Mouse (Mus musculus): ENCODE results near the gene Slc22a12. TPM values are rescaled to one million over a fixed set of nuclear protein-coding genes. Genes with fewer than 3 reads are reported as not detected.
A peak's percentile ranks its signal among the peaks of the same experiment; 100 is the strongest.

The Slc22a12 gene
- polyA plus RNA-seq, 1 experiment from 2014 or later = 0.20 TPM

- no peak overlapping the region for H3K9ac ChIP-seq (replicated peaks; ENCODE audit: low read depth)
- H3K9me3 ChIP-seq (ENCODE audit: low read length) = no peaks in the 10 kb centered on the region
- ATAC-seq = no peak
- no peak for DNase-seq (ENCODE audit: low spot score)
- no peaks in the 10 kb centered on the region for H3K36me3 ChIP-seq (ENCODE audit: insufficient read depth, low read length)
- no peak overlapping the region for H3K27ac ChIP-seq (ENCODE audit: low read length)
- no peak overlapping the region for H3K4me2 ChIP-seq (replicated peaks; ENCODE audit: low read depth, low read length)
- no peak overlapping the region for H3K4me3 ChIP-seq (ENCODE audit: low read depth, low read length)
- WGBS = 47% methylated on average over 4 of the region's 4 CpGs
- H3K27me3 ChIP-seq (replicated peaks; ENCODE audit: insufficient read depth, low read length) = no peaks in the 10 kb centered on the region
- peaks cover 4% of the 10 kb centered on the region; the same call in 1 of the 2 replicates for H3K4me1 ChIP-seq (ENCODE audit: insufficient read depth, low read depth, low read length)
- TF ChIP-seq CTCF (IDR thresholded peaks at IDR 0.05) (no peak), EP300 (IDR thresholded peaks at IDR 0.05) (no peak)
Measured at GRCm38 (mm10) chr19:6551215-6551614, 8.4 kb upstream of the Slc22a12 start.

DNA sequence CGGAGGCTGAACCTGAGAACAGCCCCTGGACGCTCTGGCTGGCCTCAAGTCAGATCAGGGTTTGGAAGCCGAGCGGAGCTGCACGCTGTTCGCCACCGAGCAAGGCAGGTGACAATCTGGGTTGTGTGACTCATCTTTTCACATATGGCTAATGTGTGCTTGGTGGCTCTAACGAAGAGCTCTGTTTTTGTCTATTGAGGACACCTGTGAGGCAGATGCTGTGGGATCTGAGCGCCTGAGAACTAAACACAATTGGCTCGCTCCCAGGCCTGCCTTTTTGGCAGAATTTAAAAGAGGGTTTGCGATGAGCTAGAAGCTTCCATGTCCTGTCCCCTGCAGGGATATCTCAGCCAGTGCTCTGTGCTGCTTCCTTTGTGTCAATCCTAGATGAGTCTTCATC lies 6.7 kb upstream of the Slc22a12 start:
- TF ChIP-seq EP300 (IDR thresholded peaks at IDR 0.05) (no peak), CTCF (IDR thresholded peaks at IDR 0.05) (no peak)
- no peaks in the 10 kb centered on the region for H3K36me3 ChIP-seq (ENCODE audit: insufficient read depth, low read length)
- H3K9ac ChIP-seq (replicated peaks; ENCODE audit: low read depth) = no peak overlapping the region
- no peaks in the 10 kb centered on the region for H3K27me3 ChIP-seq (replicated peaks; ENCODE audit: insufficient read depth, low read length)
- peaks cover 4% of the 10 kb centered on the region; the same call in 1 of the 2 replicates for H3K4me1 ChIP-seq (ENCODE audit: insufficient read depth, low read depth, low read length)
- H3K9me3 ChIP-seq (ENCODE audit: low read length) = no peaks in the 10 kb centered on the region
- ATAC-seq = no peak
- no peak overlapping the region for H3K4me2 ChIP-seq (replicated peaks; ENCODE audit: low read depth, low read length)
- no peak overlapping the region for H3K27ac ChIP-seq (ENCODE audit: low read length)
- 83% methylated on average over 11 of the region's 11 CpGs for WGBS
- no peak overlapping the region for H3K4me3 ChIP-seq (ENCODE audit: low read depth, low read length)
- DNase-seq (ENCODE audit: low spot score) = no peak

DNA sequence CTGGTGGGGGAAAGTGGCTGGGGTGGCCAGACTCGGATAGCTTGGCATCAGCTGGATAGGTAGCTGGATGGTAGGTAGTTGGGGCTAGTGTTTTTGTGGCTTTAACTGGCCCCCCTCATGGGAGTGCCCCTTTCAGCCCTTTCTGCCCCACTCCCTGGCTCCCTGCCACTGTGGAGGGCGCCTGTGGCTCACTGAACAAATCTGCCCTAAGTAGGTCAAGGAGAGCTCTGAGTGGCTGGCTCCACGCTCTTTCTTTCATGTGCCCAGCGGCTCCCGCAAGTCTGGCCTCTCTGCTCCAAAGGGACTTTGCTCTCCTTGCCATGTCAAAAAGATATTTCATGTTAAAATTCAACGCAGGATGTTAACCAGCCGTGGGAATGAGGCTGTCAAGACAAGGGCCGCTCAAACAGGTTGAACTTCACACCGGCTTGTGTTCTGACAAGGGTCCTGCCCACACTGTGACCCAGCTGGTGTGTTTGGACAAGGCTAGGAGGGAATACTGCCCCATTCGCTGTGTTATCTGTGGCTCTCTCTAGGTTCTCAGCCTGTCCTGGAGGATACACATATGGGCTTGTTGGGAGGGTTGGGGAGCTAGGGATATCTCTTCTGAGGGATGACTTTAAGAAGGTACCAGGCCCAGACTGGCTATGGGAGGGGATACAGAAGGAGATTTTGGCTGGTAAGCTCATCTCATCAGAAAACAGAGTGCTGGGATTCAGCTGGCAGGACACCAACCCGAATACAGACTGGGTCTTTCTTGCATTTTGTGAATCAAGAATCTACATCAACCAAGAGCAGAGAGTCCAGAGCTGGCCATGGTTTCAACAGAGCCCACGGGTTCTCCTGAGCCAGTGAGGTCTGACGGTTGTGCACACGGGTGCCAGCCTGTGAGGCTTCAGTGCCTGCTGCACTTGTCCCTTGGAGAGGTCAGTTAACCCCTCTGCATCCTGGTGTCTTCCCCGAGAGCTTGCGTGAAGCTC lies 5.9 kb upstream of the Slc22a12 start:
- Histone ChIP-seq H3K4me3 (ENCODE audit: low read depth, low read length) (no peak overlapping the region), H3K9ac (replicated peaks; ENCODE audit: low read depth) (no peak overlapping the region), H3K27ac (ENCODE audit: low read length) (no peak overlapping the region), H3K9me3 (ENCODE audit: low read length) (no peaks in the 10 kb centered on the region), H3K36me3 (ENCODE audit: insufficient read depth, low read length) (no peaks in the 10 kb centered on the region), H3K4me2 (replicated peaks; ENCODE audit: low read depth, low read length) (no peak overlapping the region), H3K27me3 (replicated peaks; ENCODE audit: insufficient read depth, low read length) (no peaks in the 10 kb centered on the region), H3K4me1 (ENCODE audit: insufficient read depth, low read depth, low read length) (peaks cover 4% of the 10 kb centered on the region; the same call in 1 of the 2 replicates)
- ATAC-seq = peak; percentile 78
- 51% methylated on average over 16 of the region's 16 CpGs for WGBS
- DNase-seq (ENCODE audit: low spot score) = peak; percentile 61
- TF ChIP-seq EP300 (IDR thresholded peaks at IDR 0.05) (no peak), CTCF (IDR thresholded peaks at IDR 0.05) (no peak)

GRCm38 (mm10) chr19:6547801-6548200 lies 5.0 kb upstream of the Slc22a12 start:
- H3K27me3 ChIP-seq (replicated peaks; ENCODE audit: insufficient read depth, low read length) = no peaks in the 10 kb centered on the region
- no peaks in the 10 kb centered on the region for H3K9me3 ChIP-seq (ENCODE audit: low read length)
- no peaks in the 10 kb centered on the region for H3K36me3 ChIP-seq (ENCODE audit: insufficient read depth, low read length)
- TF ChIP-seq EP300 (IDR thresholded peaks at IDR 0.05) (no peak), CTCF (IDR thresholded peaks at IDR 0.05) (no peak)
- DNase-seq (ENCODE audit: low spot score) (no peak), ATAC-seq (no peak)
- no peak overlapping the region for H3K9ac ChIP-seq (replicated peaks; ENCODE audit: low read depth)
- no peak overlapping the region for H3K4me2 ChIP-seq (replicated peaks; ENCODE audit: low read depth, low read length)
- peaks cover 4% of the 10 kb centered on the region; the same call in 1 of the 2 replicates for H3K4me1 ChIP-seq (ENCODE audit: insufficient read depth, low read depth, low read length)
- H3K4me3 ChIP-seq (ENCODE audit: low read depth, low read length) = no peak overlapping the region
- WGBS = 74% methylated on average over 5 of the region's 5 CpGs
- H3K27ac ChIP-seq (ENCODE audit: low read length) = no peak overlapping the region

DNA sequence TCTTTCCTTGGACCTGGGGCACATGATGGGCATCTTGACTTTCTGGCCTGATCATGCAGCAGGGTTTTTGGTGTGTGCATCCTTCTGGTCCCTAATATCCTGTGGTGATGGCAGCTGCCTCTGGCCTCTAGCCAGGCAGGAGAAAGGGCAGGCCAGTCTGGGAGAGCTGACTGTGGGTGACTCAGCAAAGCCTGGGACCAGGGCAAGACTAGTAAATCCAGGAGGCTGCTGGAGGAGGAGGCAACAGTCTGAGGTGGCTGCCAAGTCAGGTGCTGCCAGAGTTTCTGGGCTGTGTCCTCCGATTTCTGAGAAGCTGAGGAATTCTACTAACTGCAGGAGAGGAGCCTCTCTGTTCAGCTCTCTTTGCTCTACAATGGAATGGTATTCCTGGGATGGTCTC lies 3.3 kb upstream of the Slc22a12 start:
- ATAC-seq (no peak), DNase-seq (ENCODE audit: low spot score) (no peak)
- no peaks in the 10 kb centered on the region for H3K9me3 ChIP-seq (ENCODE audit: low read length)
- H3K4me3 ChIP-seq (ENCODE audit: low read depth, low read length) = no peak overlapping the region
- no peak overlapping the region for H3K9ac ChIP-seq (replicated peaks; ENCODE audit: low read depth)
- no peak overlapping the region for H3K27ac ChIP-seq (ENCODE audit: low read length)
- H3K4me1 ChIP-seq (ENCODE audit: insufficient read depth, low read depth, low read length) = peaks cover 4% of the 10 kb centered on the region; the same call in 1 of the 2 replicates
- H3K36me3 ChIP-seq (ENCODE audit: insufficient read depth, low read length) = no peaks in the 10 kb centered on the region
- H3K4me2 ChIP-seq (replicated peaks; ENCODE audit: low read depth, low read length) = no peak overlapping the region
- TF ChIP-seq CTCF (IDR thresholded peaks at IDR 0.05) (no peak), EP300 (IDR thresholded peaks at IDR 0.05) (no peak)
- 50% methylated on average over 1 of the region's 1 CpGs for WGBS
- H3K27me3 ChIP-seq (replicated peaks; ENCODE audit: insufficient read depth, low read length) = no peaks in the 10 kb centered on the region

DNA sequence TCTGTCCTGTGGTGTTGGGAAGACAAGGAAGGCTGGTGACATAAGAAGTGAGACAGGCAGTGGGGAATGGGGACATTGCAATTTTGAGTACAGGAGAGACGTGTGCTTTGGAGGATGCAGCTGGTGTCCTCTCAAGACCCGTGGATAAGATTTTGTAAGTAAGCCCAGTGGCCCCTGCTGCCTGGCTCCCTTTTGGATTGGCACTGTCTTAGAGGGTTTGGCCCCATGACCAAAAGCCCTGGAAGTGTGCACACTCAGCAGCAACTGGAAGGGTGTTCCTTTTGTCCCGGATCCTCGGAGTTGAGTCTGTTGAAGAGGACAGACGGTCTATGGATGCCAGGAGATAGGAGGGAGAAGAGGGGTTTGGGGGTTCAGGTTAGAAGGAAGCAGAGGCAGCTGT lies 2.6 kb upstream of the Slc22a12 start:
- DNase-seq (ENCODE audit: low spot score) (no peak), ATAC-seq (peak; percentile 17; the same call in 1 of the 2 replicates)
- H3K36me3 ChIP-seq (ENCODE audit: insufficient read depth, low read length) = no peaks in the 10 kb centered on the region
- no peak overlapping the region for H3K4me2 ChIP-seq (replicated peaks; ENCODE audit: low read depth, low read length)
- TF ChIP-seq EP300 (IDR thresholded peaks at IDR 0.05) (no peak), CTCF (IDR thresholded peaks at IDR 0.05) (no peak)
- H3K4me3 ChIP-seq (ENCODE audit: low read depth, low read length) = no peak overlapping the region
- H3K9ac ChIP-seq (replicated peaks; ENCODE audit: low read depth) = no peak overlapping the region
- H3K27ac ChIP-seq (ENCODE audit: low read length) = no peak overlapping the region
- H3K4me1 ChIP-seq (ENCODE audit: insufficient read depth, low read depth, low read length) = peaks cover 4% of the 10 kb centered on the region; the same call in 1 of the 2 replicates
- no peaks in the 10 kb centered on the region for H3K9me3 ChIP-seq (ENCODE audit: low read length)
- WGBS = 83% methylated on average over 5 of the region's 5 CpGs
- no peaks in the 10 kb centered on the region for H3K27me3 ChIP-seq (replicated peaks; ENCODE audit: insufficient read depth, low read length)

All from lung, postnatal 0 days (tissue).